20 mouse cellular contexts compared by ENCODE assay signal in the genomic region with DNA sequence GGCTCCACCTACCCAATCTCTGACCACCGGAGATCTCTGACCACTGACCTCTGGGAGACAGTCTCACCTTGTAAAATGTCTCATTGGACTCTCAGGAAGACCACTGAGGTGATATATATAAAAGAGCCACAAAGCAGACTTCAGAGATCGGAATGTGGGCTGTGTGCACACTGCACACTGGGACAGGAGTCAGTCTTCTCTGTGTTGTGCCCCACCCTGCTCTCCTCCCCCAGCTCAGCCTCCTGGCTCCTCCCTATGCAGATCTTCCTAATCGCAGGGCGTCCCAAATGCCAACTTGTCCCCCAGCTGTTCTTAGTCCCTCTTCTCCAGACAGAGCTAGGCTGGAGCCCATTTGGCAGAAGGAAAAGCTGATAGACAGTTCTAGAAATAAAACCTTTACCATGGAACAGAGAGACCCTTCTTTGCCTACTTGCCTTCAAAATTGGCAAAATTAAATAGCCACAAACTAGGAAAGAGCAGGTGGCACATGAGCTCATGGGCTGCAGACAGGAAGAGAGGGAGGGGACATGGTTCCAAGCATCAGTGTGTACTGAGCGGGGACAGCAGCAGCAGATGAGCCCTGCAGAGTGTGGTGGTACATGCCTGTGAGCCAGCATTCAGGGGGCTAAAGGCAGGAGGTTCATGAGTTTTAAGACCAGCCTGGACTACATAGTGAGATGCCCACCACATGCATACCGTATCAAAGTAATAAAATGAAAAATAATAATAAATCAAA.
A peak's percentile ranks its signal among the peaks of the same experiment; 100 is the strongest.
DNase-seq lines count a peak whose midpoint lies in the region; TF ChIP-seq lines count a peak whose summit lies in the region.
"Had no signal": no experiment of that assay in that cellular context is flagged by ENCODE, and none has a peak within 500 bp of the region (broad histone marks: within the 10 kb centered on the region; RNA-seq: fewer than 3 reads in every experiment).

No protein-coding gene starts in this region.

- no peaks in the 10 kb centered on the region for H3K9me3 ChIP-seq in embryonic facial prominence, embryonic 10.5 days
- H3K9me3 ChIP-seq: limb, embryonic 10.5 days; stomach, embryonic 15.5 days had no signal

- peak overlapping the region; percentile 19; the same call in 1 of the 2 replicates for H3K27ac ChIP-seq in embryonic facial prominence, embryonic 10.5 days (replicated peaks)
- no peak overlapping the region for H3K27ac ChIP-seq in cerebellum, adult 2 months (ENCODE audit: insufficient read depth, low read length)
- H3K27ac ChIP-seq: stomach, embryonic 15.5 days had no signal

- TF ChIP-seq POLR2A in cerebellum, adult 2 months (IDR thresholded peaks at IDR 0.05; ENCODE audit: borderline replicate concordance, insufficient read depth, low read length), result no peak

- H3K36me3 ChIP-seq in embryonic facial prominence, embryonic 10.5 days (replicated peaks), result no peaks in the 10 kb centered on the region
- H3K36me3 ChIP-seq: limb, embryonic 10.5 days; stomach, embryonic 15.5 days had no signal

- WGBS in embryonic facial prominence, embryonic 10.5 days, result 54% methylated on average over 6 of the region's 6 CpGs
- 57% methylated on average over 6 of the region's 6 CpGs for WGBS in cerebellum, adult 2 months

- DNase-seq in heart, adult 11 months, result peak; percentile 75
- no peak for DNase-seq in heart, adult 8-10 months (ENCODE audit: low spot score)
- DNase-seq in R1 (ENCODE audit: low read depth, low spot score), result peak; percentile 38
- no peak for DNase-seq in embryonic facial prominence, embryonic 10.5 days (ENCODE audit: low spot score)
- peak; percentile 44 for DNase-seq in thymus, postnatal 25 days
- DNase-seq in lung, postnatal 36 days, result no peak
- DNase-seq in cerebellum, adult 2 months, result no peak
- DNase-seq: adrenal gland, postnatal 14 days; B cell, adult 2 months; cerebellum, adult 11-12 months; cerebellum, postnatal 25 days; heart, adult 18-20 months; heart, postnatal 36 days; kidney, postnatal 36 days; liver, postnatal 0 days; lung, postnatal 10 days; retina, postnatal 1 day had no signal

- H3K4me1 ChIP-seq in embryonic facial prominence, embryonic 10.5 days, result peaks cover 60% of the 10 kb centered on the region
- peaks cover 13% of the 10 kb centered on the region; the same call in 1 of the 2 replicates for H3K4me1 ChIP-seq in cerebellum, adult 2 months (ENCODE audit: control insufficient read depth, insufficient read depth, low read length)
- H3K4me1 ChIP-seq: megakaryocyte, embryonic 14.5 days had no signal

- H3K4me3 ChIP-seq in embryonic facial prominence, embryonic 10.5 days, result no peak overlapping the region
- no peak overlapping the region for H3K4me3 ChIP-seq in cerebellum, adult 2 months (replicated peaks; ENCODE audit: insufficient read depth, low read depth, low read length)
- H3K4me3 ChIP-seq: limb, embryonic 10.5 days; megakaryocyte, embryonic 14.5 days; stomach, embryonic 15.5 days had no signal

- H3K27me3 ChIP-seq in embryonic facial prominence, embryonic 10.5 days (replicated peaks; ENCODE audit: low read depth, poor library complexity, severe bottlenecking), result peaks cover 16% of the 10 kb centered on the region; the same call in 1 of the 2 replicates
- no peaks in the 10 kb centered on the region for H3K27me3 ChIP-seq in cerebellum, adult 2 months (ENCODE audit: control insufficient read depth, insufficient read depth, low read length)
- H3K27me3 ChIP-seq: megakaryocyte, embryonic 14.5 days; stomach, embryonic 15.5 days had no signal

- TF ChIP-seq CTCF in cerebellum, adult 2 months (IDR thresholded peaks at IDR 0.05; ENCODE audit: borderline replicate concordance, insufficient read depth, low read depth, low read length), result no peak

Comparison
In these comparisons a context has a peak if more than half of its experiments do, and no peak if none do; other contexts are left out.
1. DNase-seq: peak in heart, adult 11 months (single experiment), R1 (single experiment) and thymus, postnatal 25 days (single experiment); none in heart, adult 8-10 months (single experiment), embryonic facial prominence, embryonic 10.5 days (single experiment), lung, postnatal 36 days (single experiment) and cerebellum, adult 2 months (0 of 2).